Mouse (Mus musculus) ES-E14 (cell line): Measurements from ENCODE around the gene 9030624G23Rik. TPM values are rescaled to one million over a fixed set of nuclear protein-coding genes. Genes with fewer than 3 reads are reported as not detected.
"Not testable (repeated sequence)": the region's sequence is repeated elsewhere in the genome, so short reads cannot be mapped to it uniquely, and the experiment has no call there.

Source experiments
- DNase-seq: peaks from one replicate; pipeline ENCODE4 v3.0.0-alpha.2; 2013; ENCODE audit warnings: low read depth, low spot score
- H3K27ac ChIP-seq: 2 replicates; pipeline ENCODE4 v1.5.1; 2012; ENCODE audit warnings: low read depth, mild to moderate bottlenecking, low read length, moderate library complexity, mixed read lengths; ENCODE audit not compliant: poor library complexity, insufficient read depth, severe bottlenecking
- H3K36me3 ChIP-seq: 2 replicates; pipeline ENCODE4 v1.6.1; 2012; ENCODE audit warnings: mild to moderate bottlenecking, low read length, moderate library complexity, mixed read lengths; ENCODE audit not compliant: control insufficient read depth, poor library complexity, insufficient read depth, severe bottlenecking
- H3K4me1 ChIP-seq, 2 experiments: fragments of 150-350 bp in 1 of 2; sonication (generic) in 1 of 2; 2 replicates each; pipeline ENCODE4 v1.6.1; 2012; ENCODE audit warnings: low read length in 2 of 2, mild to moderate bottlenecking in 1 of 2, mixed read lengths in 1 of 2; ENCODE audit not compliant: control insufficient read depth in 2 of 2, insufficient read depth in 2 of 2, poor library complexity in 1 of 2
- H3K4me3 ChIP-seq, 2 experiments: fragments of 150-350 bp in 1 of 2; sonication (generic) in 1 of 2; 2 replicates each; pipeline ENCODE4 v1.5.1; 2012; ENCODE audit warnings: low read length in 2 of 2, low read depth in 1 of 2, mild to moderate bottlenecking in 1 of 2, mixed read lengths in 1 of 2; ENCODE audit not compliant: insufficient read depth in 1 of 2, poor library complexity in 1 of 2, severe bottlenecking in 1 of 2
- H3K9ac ChIP-seq: 2 replicates; pipeline ENCODE4 v1.6.1; 2012; ENCODE audit warnings: low read depth, mild to moderate bottlenecking, low read length, mixed read lengths; ENCODE audit not compliant: poor library complexity, insufficient read depth, severe bottlenecking
- H3K9me3 ChIP-seq: fragments of 150-350 bp; sonication (generic); 2 replicates; pipeline ENCODE4 v1.6.1; 2012; ENCODE audit warnings: low read depth, mild to moderate bottlenecking, low read length; ENCODE audit not compliant: control insufficient read depth, insufficient read depth
- in situ Hi-C, 2 experiments: fragments of 600-800 bp; cut with MboI; formaldehyde crosslinking; loops; one replicate each; pipeline ENCODE4 v1.15.1; 2025; ENCODE audit warnings: low sequenced_read_pairs in 2 of 2, inconsistent platforms in 1 of 2; ENCODE audit not compliant: unreplicated experiment in 2 of 2
- total RNA-seq: library from RNA; depleted of rRNA; stranded (reverse); fragments of 300-350 nt; gene quantifications from 2 replicates; pipeline ENCODE4 v1.2.3, GENCODE M21; 2012; rRNA removed

The 9030624G23Rik gene
- 3.2 and 3.5 TPM in 2 replicates for total RNA-seq

GRCm38 (mm10) chr12:24097108-24097520 is at the start of gene 9030624G23Rik:
Gene 9030624G23Rik (minus strand): TSS chr12:24097246.
- peak within 1 kb of the TSS; percentile 44 to 60; a peak in 3 of 4 replicates for H3K4me3 ChIP-seq
- DNase-seq, H3K36me3 ChIP-seq, H3K27ac ChIP-seq, H3K4me1 ChIP-seq, in situ Hi-C loops, H3K9me3 ChIP-seq: not testable (repeated sequence)
- H3K9ac ChIP-seq: peak within 1 kb of the TSS; percentile 65

- H3K4me3 ChIP-seq, H3K36me3 ChIP-seq, H3K9me3 ChIP-seq, H3K27ac ChIP-seq, H3K9ac ChIP-seq, H3K4me1 ChIP-seq, DNase-seq, in situ Hi-C loops: not testable (repeated sequence)
Measured at GRCm38 (mm10) chr12:24083096-24083495, 13.9 kb downstream of the 9030624G23Rik start.
